Mouse (Mus musculus): ENCODE results near the gene Hcfc2. TPM values are rescaled to one million over a fixed set of nuclear protein-coding genes. Genes with fewer than 3 reads are reported as not detected.

The Hcfc2 gene
- 63.8 TPM for polyA plus RNA-seq (2014; fragmentation: Illumina TruSeq; extraction: RNeasy Lipid Tissue Mini Kit (QIAGEN cat#74804); ENCODE audit: low replicate concordance)

DNA sequence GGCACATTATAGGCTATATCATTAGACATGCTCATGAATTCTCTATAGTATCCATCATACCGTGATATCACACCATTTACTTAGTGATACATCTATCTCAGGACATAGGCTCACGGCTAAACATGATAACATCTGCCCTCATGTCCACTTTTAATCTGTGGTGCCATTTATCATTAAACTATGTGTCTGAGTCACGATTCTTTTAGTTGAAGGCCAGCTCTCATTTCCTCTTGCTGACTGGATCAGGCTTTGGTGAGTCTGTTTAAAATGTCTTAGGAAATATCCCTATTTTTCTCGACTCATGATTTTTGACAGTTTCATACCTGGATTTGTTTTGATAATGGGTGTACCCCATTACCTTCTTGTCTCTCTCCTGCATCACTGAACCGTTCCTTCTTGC, at the start of gene Hcfc2:
Hcfc2 (plus strand) TSS at position 205 of the 400 bp plus-strand sequence.

DNA sequence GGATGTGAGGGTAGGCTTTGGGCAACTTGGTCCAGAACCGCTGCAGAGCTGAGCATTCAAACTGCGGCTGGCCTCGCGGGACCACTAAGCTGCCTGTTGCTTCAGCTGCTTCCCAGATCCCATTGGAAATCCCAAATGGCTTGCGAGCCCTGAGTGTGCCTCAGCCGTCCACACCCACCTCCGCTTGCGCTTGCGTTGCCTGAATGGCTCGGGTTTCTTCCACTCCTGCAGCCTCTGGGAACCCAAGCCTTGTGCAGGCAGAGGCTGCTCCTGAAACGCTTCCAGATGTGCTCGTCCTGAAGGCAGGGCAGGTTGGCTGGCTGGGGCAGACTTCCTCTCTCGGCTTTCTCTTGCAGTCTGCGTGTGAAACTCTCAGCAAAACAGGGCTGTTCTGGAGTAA, 5.5 kb upstream of the Hcfc2 start, which contains the start of gene Glt8d2:
Glt8d2 (minus strand) TSS at position 157 of the 400 bp plus-strand sequence.

DNA sequence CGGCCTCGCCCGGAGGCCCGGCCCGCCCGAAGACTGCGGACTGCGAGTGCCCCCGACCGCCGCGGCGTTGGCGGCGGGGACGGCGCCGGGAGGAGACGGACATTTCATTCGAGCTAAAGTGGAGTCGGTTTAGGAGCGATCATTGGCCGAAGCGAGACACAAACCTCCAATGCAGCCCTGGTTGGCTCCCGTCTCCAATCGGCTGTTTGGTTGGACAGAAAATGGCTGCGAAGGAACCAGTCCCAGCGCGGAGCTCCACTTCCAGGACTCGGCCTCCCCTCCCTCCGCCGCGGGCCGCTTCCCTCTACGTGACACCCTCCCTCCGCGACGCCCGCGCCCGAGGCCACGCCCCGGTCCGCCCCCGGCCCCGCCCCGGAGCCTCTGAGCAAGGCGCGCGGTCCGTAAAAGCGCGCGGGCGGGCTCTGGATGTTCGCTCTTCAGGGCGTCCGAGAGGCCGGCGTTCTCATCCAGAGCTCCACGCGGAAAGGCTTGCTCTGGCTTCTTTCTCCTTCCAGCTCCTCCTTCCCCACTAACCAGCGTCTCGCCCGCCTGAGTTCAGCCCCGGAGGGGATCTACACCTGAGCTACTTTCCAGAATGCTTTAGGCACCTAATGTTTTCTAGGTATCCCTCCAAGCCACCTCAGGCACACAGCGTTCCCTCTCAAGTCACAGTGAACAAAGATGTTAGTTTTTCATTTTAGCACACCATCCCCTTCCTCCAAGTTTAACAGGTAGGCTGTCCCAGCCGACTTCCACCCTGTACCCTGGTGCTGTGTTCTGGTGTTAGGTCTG, 68.1 kb downstream of the Hcfc2 start, which contains the start of gene Nfyb:
Nfyb (minus strand) TSS at position 305 of the 792 bp plus-strand sequence.

Other genes starting within 250 kb of the Hcfc2 start
- not detected for gene Gm1553, start 203.5 kb upstream of the Hcfc2 start, polyA plus RNA-seq (2014; fragmentation: Illumina TruSeq; extraction: RNeasy Lipid Tissue Mini Kit (QIAGEN cat#74804); ENCODE audit: low replicate concordance)
- 19.6 TPM for gene 1190007I07Rik, start 72.9 kb upstream of the Hcfc2 start, polyA plus RNA-seq (2014; fragmentation: Illumina TruSeq; extraction: RNeasy Lipid Tissue Mini Kit (QIAGEN cat#74804); ENCODE audit: low replicate concordance)
- 47.4 TPM for gene Tdg, start 66.3 kb upstream of the Hcfc2 start, polyA plus RNA-seq (2014; fragmentation: Illumina TruSeq; extraction: RNeasy Lipid Tissue Mini Kit (QIAGEN cat#74804); ENCODE audit: low replicate concordance)
- 0.45 TPM for gene Glt8d2, start 5.5 kb upstream of the Hcfc2 start, polyA plus RNA-seq (2014; fragmentation: Illumina TruSeq; extraction: RNeasy Lipid Tissue Mini Kit (QIAGEN cat#74804); ENCODE audit: low replicate concordance)
- gene Nfyb, start 68.0 kb downstream of the Hcfc2 start, polyA plus RNA-seq (2014; fragmentation: Illumina TruSeq; extraction: RNeasy Lipid Tissue Mini Kit (QIAGEN cat#74804); ENCODE audit: low replicate concordance), result 38.1 TPM
- gene Txnrd1, start 137.8 kb downstream of the Hcfc2 start, polyA plus RNA-seq (2014; fragmentation: Illumina TruSeq; extraction: RNeasy Lipid Tissue Mini Kit (QIAGEN cat#74804); ENCODE audit: low replicate concordance), result 211 TPM
- 1.0 TPM for gene Eid3, start 170.5 kb downstream of the Hcfc2 start, polyA plus RNA-seq (2014; fragmentation: Illumina TruSeq; extraction: RNeasy Lipid Tissue Mini Kit (QIAGEN cat#74804); ENCODE audit: low replicate concordance)